Mouse (Mus musculus): ENCODE data around the gene Myo9b.

Myo9b gene

DNA sequence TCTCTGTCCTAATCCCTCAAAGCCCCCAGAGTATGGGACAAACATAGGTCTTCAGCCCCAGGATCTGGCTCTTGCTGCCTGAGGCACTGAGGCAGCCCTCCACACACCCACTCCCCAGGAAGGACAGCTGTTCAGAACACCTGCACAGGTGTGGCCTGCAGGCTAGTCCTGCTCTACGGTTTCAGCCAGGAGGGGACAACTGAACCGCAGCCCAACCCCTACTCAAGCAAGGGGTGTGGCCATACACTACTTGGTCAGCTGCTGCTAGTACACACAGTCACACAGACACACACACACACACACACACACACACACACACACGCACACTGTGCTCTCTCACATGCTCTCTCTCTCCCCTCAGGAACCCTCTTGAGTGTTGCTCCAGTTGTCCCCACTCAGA lies 111.3 kb downstream of the Myo9b start:
- no peak for DNase-seq (ENCODE audit: low spot score in 2 of 2)

GRCm38 (mm10) chr8:71385212-71385835 lies 112.8 kb downstream of the Myo9b start:
- DNase-seq (ENCODE audit: low spot score in 2 of 2): no peak

DNA sequence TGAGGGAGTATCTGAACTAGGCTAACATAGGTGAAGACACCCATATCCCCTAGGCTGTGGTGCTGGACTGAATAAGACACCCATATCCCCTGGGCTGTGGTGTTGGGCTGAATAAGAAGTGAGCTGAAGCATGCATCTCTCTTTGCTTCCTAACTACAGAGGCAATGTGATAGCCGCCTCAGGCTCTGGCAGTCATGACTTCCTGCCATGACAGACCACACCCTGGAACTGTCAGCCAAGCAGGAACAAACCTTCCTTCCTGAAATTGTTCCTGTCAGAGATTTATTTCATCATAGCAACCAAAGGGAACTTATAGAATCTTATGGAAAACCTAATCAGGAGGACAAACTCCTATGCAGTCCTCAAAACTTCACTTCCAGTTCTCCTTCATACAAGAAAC lies 115.8 kb downstream of the Myo9b start:
- DNase-seq (ENCODE audit: low spot score in 2 of 2): no peak

- no peak for DNase-seq (ENCODE audit: low spot score in 2 of 2)
Measured at GRCm38 (mm10) chr8:71391696-71392095, 119.2 kb downstream of the Myo9b start.

- no peak for DNase-seq (ENCODE audit: low spot score in 2 of 2)
Measured at GRCm38 (mm10) chr8:71392391-71392790, 119.9 kb downstream of the Myo9b start.

- no peak for DNase-seq (ENCODE audit: low spot score in 2 of 2)
Measured at GRCm38 (mm10) chr8:71392871-71393270, 120.4 kb downstream of the Myo9b start.

- DNase-seq (ENCODE audit: low spot score in 2 of 2): no peak
Measured at GRCm38 (mm10) chr8:71394481-71394880, 122.0 kb downstream of the Myo9b start.

- DNase-seq (ENCODE audit: low spot score in 2 of 2): no peak
Measured at GRCm38 (mm10) chr8:71395071-71395470, 122.6 kb downstream of the Myo9b start.

DNA sequence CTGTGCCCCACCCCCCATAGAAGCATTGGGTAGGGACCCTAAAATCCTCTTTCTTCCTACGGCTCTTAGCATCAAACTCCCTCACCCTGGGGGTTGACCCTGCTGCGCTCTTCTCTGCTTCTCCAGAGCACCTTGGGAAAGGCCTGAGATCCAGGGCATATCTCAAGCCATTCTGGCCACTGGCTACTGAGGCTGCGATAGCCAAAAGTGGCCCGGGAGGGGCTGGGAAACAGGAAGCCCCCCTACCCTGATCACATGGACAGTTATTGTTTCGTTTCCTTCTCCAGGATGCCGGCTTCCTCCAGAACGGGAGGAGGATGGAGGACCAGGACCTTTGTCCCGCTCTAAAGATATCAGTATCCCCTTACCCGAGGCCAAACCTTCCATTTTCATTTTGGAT lies 123.1 kb downstream of the Myo9b start, which contains the start of gene Ushbp1:
Ushbp1 (minus strand) TSS at position 174 of the 400 bp plus-strand sequence.
- no peak for DNase-seq (ENCODE audit: low spot score in 2 of 2)

GRCm38 (mm10) chr8:71396639-71397305 lies 124.3 kb downstream of the Myo9b start, which contains the start of gene Babam1:
TSS of gene Babam1 (plus strand) at chr8:71396861.
- peak; percentile 84 to 86 for DNase-seq (ENCODE audit: low spot score in 2 of 2)

DNA sequence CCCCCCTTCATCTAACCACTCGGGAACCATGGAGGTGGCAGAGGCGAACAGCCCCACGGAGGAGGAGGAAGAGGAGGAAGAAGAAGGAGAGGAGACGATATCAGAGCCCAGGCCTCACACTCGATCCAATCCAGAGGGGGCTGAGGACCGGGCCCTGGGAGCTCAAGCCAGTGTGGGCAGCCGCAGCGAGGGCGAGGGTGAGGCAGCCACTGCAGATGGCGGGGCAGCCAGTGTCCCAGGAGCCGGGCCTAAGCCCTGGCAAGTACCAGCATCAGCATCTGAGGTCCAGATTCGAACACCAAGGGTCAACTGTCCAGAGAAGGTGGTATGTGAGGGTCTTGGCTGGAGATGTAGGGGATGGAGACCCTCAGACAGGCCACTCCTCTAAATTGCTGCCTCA lies 125.2 kb downstream of the Myo9b start:
- DNase-seq (ENCODE audit: low spot score in 2 of 2): no peak

- no peak for DNase-seq (ENCODE audit: low spot score in 2 of 2)
Measured at GRCm38 (mm10) chr8:71400826-71401225, 128.3 kb downstream of the Myo9b start.

DNA sequence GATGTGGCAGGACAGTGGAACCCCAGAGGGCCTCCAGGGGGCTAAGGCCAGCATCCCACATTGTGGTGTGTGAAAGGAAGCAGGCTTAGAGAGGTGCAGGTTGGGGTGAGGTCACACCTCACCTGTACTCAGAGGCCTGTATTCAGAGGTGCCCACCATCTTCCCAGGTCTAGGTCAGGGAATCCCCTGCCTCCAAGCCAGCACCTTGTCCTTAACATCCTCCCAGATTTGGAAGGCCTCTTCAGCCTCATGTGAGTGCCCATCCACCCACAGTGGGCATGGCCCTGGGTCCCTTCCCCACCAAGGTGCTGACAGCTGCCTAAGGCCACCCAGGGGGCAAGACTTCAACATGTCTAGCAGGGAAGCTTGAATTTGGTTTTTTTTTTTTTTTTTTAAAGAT lies 128.9 kb downstream of the Myo9b start:
- DNase-seq (ENCODE audit: low spot score in 2 of 2): no peak

- DNase-seq (ENCODE audit: low spot score in 2 of 2): no peak
Measured at GRCm38 (mm10) chr8:71402446-71402964, 130.0 kb downstream of the Myo9b start.

DNA sequence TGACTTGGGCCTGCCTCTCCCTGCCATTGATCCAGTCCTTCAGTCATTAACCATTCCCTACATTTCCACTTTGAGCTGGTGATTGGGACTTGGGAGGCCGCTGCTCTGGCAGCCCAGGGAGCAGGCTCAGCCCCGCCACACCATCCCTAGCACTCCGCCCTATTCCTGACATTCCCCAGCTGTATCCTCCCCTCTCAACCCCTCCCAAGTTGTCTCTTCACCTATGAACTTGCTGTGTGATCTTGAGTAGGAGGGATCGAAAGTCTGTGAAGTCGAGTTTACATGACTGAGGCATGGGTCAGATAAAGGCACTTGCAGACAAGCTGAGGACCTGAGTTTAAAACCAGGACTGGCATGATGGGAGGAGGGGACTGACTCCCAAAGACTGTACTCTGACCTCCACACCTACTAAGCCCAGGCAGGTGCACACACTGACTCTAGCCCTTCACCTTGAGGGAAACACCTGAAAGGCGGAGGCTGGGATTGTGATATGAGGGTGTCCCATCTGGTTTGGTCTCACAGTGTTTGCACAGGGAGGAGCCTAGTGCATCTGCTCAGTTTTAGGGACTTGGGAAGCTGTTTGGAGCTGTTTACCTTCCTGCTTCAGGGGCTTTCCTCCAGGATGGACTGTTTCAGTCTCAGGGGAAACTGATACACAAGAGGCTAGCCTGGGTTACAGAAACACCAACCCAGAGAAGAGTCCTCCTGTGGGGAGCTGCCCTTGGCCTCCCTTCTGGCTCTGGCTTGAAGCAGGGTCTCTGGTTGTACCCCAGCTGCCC lies 130.8 kb downstream of the Myo9b start:
- no peak for DNase-seq (ENCODE audit: low spot score in 2 of 2)

GRCm38 (mm10) chr8:71404011-71404410 lies 131.5 kb downstream of the Myo9b start:
- DNase-seq (ENCODE audit: low spot score in 2 of 2): no peak

- no peak for DNase-seq (ENCODE audit: low spot score in 2 of 2)
Measured at GRCm38 (mm10) chr8:71404951-71405351, 132.4 kb downstream of the Myo9b start.

DNA sequence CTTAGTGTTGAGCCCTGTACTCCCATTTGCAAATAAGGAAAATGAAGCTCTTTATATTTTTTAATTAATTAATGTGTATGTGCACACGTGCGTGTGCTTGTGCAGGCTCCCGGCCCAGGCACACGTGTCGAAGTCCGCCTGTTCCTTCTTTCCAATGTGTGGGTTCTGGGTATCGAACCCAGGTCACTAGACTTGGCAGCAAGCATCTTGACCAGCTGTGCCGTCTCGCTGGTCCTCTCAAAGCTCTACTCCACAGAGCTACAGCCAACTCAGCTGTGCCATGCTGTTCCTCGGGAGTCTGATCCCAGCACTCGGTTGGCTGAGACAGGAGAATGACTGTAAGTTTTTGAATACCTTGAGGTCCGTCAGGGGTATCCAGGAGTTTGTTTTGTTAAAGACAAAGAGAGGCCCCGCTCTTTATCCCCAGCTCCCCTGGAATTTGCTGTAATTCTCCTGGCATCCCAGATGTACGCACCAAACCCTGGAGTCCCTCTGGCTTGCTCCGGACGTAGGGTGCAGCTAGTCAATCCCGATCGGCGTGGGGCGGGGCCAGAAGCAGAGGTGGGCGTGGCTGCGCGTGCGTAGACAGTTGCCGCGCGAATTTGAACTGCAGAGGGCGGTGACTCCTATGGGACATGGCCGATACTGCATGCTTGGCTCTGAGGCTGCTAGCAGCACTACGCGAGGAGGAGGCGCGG lies 133.0 kb downstream of the Myo9b start, which contains the start of gene Ankle1:
Ankle1 (plus strand) TSS at position 610 of the 698 bp plus-strand sequence.
- DNase-seq (ENCODE audit: low spot score in 2 of 2): peak; percentile 94 to 98

- DNase-seq (ENCODE audit: low spot score in 2 of 2): peak; percentile 53 to 63
Measured at GRCm38 (mm10) chr8:71406099-71407015, 133.8 kb downstream of the Myo9b start.

- DNase-seq (ENCODE audit: low spot score in 2 of 2): no peak
Measured at GRCm38 (mm10) chr8:71407441-71407840, 134.9 kb downstream of the Myo9b start.

DNA sequence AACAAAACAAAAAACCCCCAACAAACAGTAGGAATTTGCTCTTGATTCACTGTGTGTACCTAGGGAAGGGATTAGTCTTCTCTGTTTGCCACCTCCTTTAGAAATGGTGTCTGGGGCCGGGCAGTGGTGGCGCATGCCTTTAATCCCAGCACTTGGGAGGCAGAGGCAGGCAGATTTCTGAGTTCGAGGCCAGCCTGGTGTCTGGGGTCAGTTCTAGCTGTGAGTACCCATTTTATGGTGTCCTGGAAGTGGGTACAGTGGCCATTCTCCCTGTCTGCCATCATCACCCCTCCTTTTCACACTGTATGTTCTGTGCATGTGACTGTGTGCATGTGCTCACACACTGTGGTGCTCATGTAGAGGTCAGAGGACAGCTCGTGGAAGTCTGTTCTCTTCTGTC lies 135.7 kb downstream of the Myo9b start:
- DNase-seq (ENCODE audit: low spot score in 2 of 2): no peak

Data from thymus, postnatal 10 days (tissue).